Mouse (Mus musculus) liver, embryonic 16.5 days (tissue): ENCODE results near the gene Gm47791. TPM values are rescaled to one million over a fixed set of nuclear protein-coding genes. Genes with fewer than 3 reads are reported as not detected.
A peak's percentile ranks its signal among the peaks of the same experiment; 100 is the strongest.

Experiments used
- ATAC-seq: fragments of 200-750 bp; cut with Nextera tagmentation; 2 replicates; pipeline ENCODE4 v1.8.0; 2017; ENCODE audit warnings: low read depth, mild to moderate bottlenecking, moderate number of reproducible peaks, moderate library complexity
- H3K27ac ChIP-seq: fragments of 300-500 bp; sonication (generic); 2 replicates; pipeline ENCODE4 v1.5.1; 2014; ENCODE audit warnings: mild to moderate bottlenecking, low read length
- H3K27me3 ChIP-seq: fragments of 300-500 bp; sonication (generic); 2 replicates; pipeline ENCODE4 v1.6.1; 2014; ENCODE audit warnings: low read depth, low read length, mixed read lengths; ENCODE audit not compliant: control insufficient read depth, insufficient read depth
- H3K36me3 ChIP-seq: fragments of 300-500 bp; sonication (generic); 2 replicates; pipeline ENCODE4 v1.6.1; 2014; ENCODE audit warnings: mild to moderate bottlenecking; ENCODE audit not compliant: control insufficient read depth, insufficient read depth
- H3K4me1 ChIP-seq: fragments of 300-500 bp; sonication (generic); 2 replicates; pipeline ENCODE4 v1.6.1; 2014; ENCODE audit warnings: low read depth, low read length, mixed read lengths; ENCODE audit not compliant: control insufficient read depth
- H3K4me2 ChIP-seq: fragments of 300-500 bp; sonication (generic); 2 replicates; pipeline ENCODE4 v1.6.1; 2014; ENCODE audit warnings: low read depth, low read length, mixed read lengths
- H3K4me3 ChIP-seq: fragments of 300-500 bp; sonication (generic); 2 replicates; pipeline ENCODE4 v1.5.1; 2014; ENCODE audit warnings: low read depth, mild to moderate bottlenecking, low read length
- H3K9ac ChIP-seq: fragments of 300-500 bp; sonication (generic); 2 replicates; pipeline ENCODE4 v1.6.1; 2014; ENCODE audit warnings: low read depth, low read length
- H3K9me3 ChIP-seq: fragments of 300-500 bp; sonication (generic); replicated peaks from 2 replicates; pipeline ENCODE4 v1.6.1; 2016; ENCODE audit warnings: low read length; ENCODE audit not compliant: control insufficient read depth
- WGBS: fragments of 180-500 bp; shearing (Covaris S2); extraction: QIAGEN DNeasy Blood & Tissue Kit; methylation state at CpG from one replicate; pipeline ENCODE4 v1.1.7; 2014; ENCODE audit not compliant: insufficient replicate concordance; 5-methylcytosine and 5-hydroxymethylcytosine counted together
- polyA plus RNA-seq: library from polyadenylated mRNA; unstranded; fragments of >200 nt; fragmentation: Nextera tagmentation; extraction: Ambion mirVana; gene quantifications from 2 replicates; pipeline ENCODE4 v1.2.1, GENCODE M21; 2015

The Gm47791 gene
- polyA plus RNA-seq: not detected in 2 replicates

GRCm38 (mm10) chr1:82771022-82771586, at the start of gene Gm47791:
Gene Gm47791 (minus strand): TSS chr1:82771243.
- H3K27me3 ChIP-seq: no peaks in the 10 kb centered on the region
- no peaks in the 10 kb centered on the region for H3K36me3 ChIP-seq
- H3K4me2 ChIP-seq: no peak within 1 kb of the TSS
- no peaks in the 10 kb centered on the region for H3K4me1 ChIP-seq
- H3K27ac ChIP-seq: no peak within 1 kb of the TSS
- no peaks in the 10 kb centered on the region for H3K9me3 ChIP-seq
- 57% methylated on average over 13 of the region's 15 CpGs for WGBS
- no peak within 1 kb of the TSS for H3K4me3 ChIP-seq
- H3K9ac ChIP-seq: no peak within 1 kb of the TSS
- no peak for ATAC-seq

GRCm38 (mm10) chr1:82820626-82821186, 49.7 kb upstream of the Gm47791 start:
- peaks cover 73% of the 10 kb centered on the region for H3K4me1 ChIP-seq
- H3K36me3 ChIP-seq: no peaks in the 10 kb centered on the region
- WGBS: 58% methylated on average over 3 of the region's 3 CpGs
- ATAC-seq: no peak
- H3K9ac ChIP-seq: peak overlapping the region; percentile 60
- no peaks in the 10 kb centered on the region for H3K27me3 ChIP-seq
- peak overlapping the region; percentile 95 for H3K27ac ChIP-seq
- no peaks in the 10 kb centered on the region for H3K9me3 ChIP-seq
- peak overlapping the region; percentile 59 for H3K4me2 ChIP-seq
- H3K4me3 ChIP-seq: peak overlapping the region; percentile 47

- peak overlapping the region; percentile 59 for H3K4me2 ChIP-seq
- peak; percentile 52 for ATAC-seq
- no peaks in the 10 kb centered on the region for H3K27me3 ChIP-seq
- peak overlapping the region; percentile 47 for H3K4me3 ChIP-seq
- H3K9me3 ChIP-seq: no peaks in the 10 kb centered on the region
- peaks cover 75% of the 10 kb centered on the region for H3K4me1 ChIP-seq
- H3K27ac ChIP-seq: peak overlapping the region; percentile 95
- WGBS: 30% methylated on average over 15 of the region's 15 CpGs
- no peaks in the 10 kb centered on the region for H3K36me3 ChIP-seq
- H3K9ac ChIP-seq: peak overlapping the region; percentile 60
Observed at GRCm38 (mm10) chr1:82820179-82820578, 49.1 kb upstream of the Gm47791 start.

GRCm38 (mm10) chr1:82819366-82819765, 48.3 kb upstream of the Gm47791 start:
- peak overlapping the region; percentile 60 for H3K9ac ChIP-seq
- H3K27ac ChIP-seq: peak overlapping the region; percentile 95

GRCm38 (mm10) chr1:82815941-82816716, 45.1 kb upstream of the Gm47791 start:
- H3K27ac ChIP-seq: peak overlapping the region; percentile 96

More at GRCm38 (mm10) chr1:82819366-82819765, 48.3 kb upstream of the Gm47791 start:
- no peak overlapping the region for H3K4me3 ChIP-seq
- H3K4me2 ChIP-seq: peak overlapping the region; percentile 59; the same call in 1 of the 2 replicates
- H3K27me3 ChIP-seq: no peaks in the 10 kb centered on the region
- no peak for ATAC-seq
- 50% methylated on average over 10 of the region's 10 CpGs for WGBS
- no peaks in the 10 kb centered on the region for H3K9me3 ChIP-seq
- peaks cover 77% of the 10 kb centered on the region for H3K4me1 ChIP-seq
- no peaks in the 10 kb centered on the region for H3K36me3 ChIP-seq

GRCm38 (mm10) chr1:82811766-82812165, 40.7 kb upstream of the Gm47791 start:
- 67% methylated on average over 1 of the region's 1 CpGs for WGBS
- no peak for ATAC-seq
- H3K4me2 ChIP-seq: no peak overlapping the region
- no peaks in the 10 kb centered on the region for H3K36me3 ChIP-seq
- no peaks in the 10 kb centered on the region for H3K9me3 ChIP-seq
- no peak overlapping the region for H3K9ac ChIP-seq
- H3K4me3 ChIP-seq: no peak overlapping the region
- H3K27me3 ChIP-seq: no peaks in the 10 kb centered on the region
- H3K4me1 ChIP-seq: peaks cover 34% of the 10 kb centered on the region
- no peak overlapping the region for H3K27ac ChIP-seq

More at GRCm38 (mm10) chr1:82815941-82816716, 45.1 kb upstream of the Gm47791 start:
- Histone ChIP-seq H3K4me1 (peaks cover 65% of the 10 kb centered on the region), H3K9me3 (no peaks in the 10 kb centered on the region), H3K4me3 (peak overlapping the region; percentile 28), H3K9ac (peak overlapping the region; percentile 58), H3K4me2 (peak overlapping the region; percentile 61), H3K36me3 (no peaks in the 10 kb centered on the region), H3K27me3 (no peaks in the 10 kb centered on the region)
- ATAC-seq: peak; percentile 97
- WGBS: 18% methylated on average over 17 of the region's 17 CpGs

- no peaks in the 10 kb centered on the region for H3K27me3 ChIP-seq
- H3K4me3 ChIP-seq: no peak overlapping the region
- no peak overlapping the region for H3K9ac ChIP-seq
- WGBS: 54% methylated on average over 3 of the region's 3 CpGs
- no peaks in the 10 kb centered on the region for H3K9me3 ChIP-seq
- H3K27ac ChIP-seq: no peak overlapping the region
- no peak overlapping the region for H3K4me2 ChIP-seq
- H3K4me1 ChIP-seq: peaks cover 4% of the 10 kb centered on the region
- ATAC-seq: no peak
- H3K36me3 ChIP-seq: no peaks in the 10 kb centered on the region
Observed at GRCm38 (mm10) chr1:82808564-82808963, 37.5 kb upstream of the Gm47791 start.

- Histone ChIP-seq H3K36me3 (no peaks in the 10 kb centered on the region), H3K27ac (no peak overlapping the region), H3K9ac (no peak overlapping the region), H3K9me3 (no peaks in the 10 kb centered on the region), H3K27me3 (no peaks in the 10 kb centered on the region), H3K4me2 (no peak overlapping the region), H3K4me1 (peaks cover 4% of the 10 kb centered on the region), H3K4me3 (no peak overlapping the region)
- no peak for ATAC-seq
- 67% methylated on average over 7 of the region's 7 CpGs for WGBS
Observed at GRCm38 (mm10) chr1:82807206-82807605, 36.2 kb upstream of the Gm47791 start.

- H3K27ac ChIP-seq: no peak overlapping the region
- no peak overlapping the region for H3K4me3 ChIP-seq
- no peak overlapping the region for H3K4me2 ChIP-seq
- WGBS: 80% methylated on average over 8 of the region's 8 CpGs
- peaks cover 4% of the 10 kb centered on the region; the same call in 1 of the 2 replicates for H3K4me1 ChIP-seq
- no peaks in the 10 kb centered on the region for H3K36me3 ChIP-seq
- H3K9me3 ChIP-seq: no peaks in the 10 kb centered on the region
- ATAC-seq: no peak
- no peak overlapping the region for H3K9ac ChIP-seq
- H3K27me3 ChIP-seq: peaks cover 3% of the 10 kb centered on the region; the same call in 1 of the 2 replicates
Observed at GRCm38 (mm10) chr1:82806391-82806790, 35.3 kb upstream of the Gm47791 start.
